Mouse (Mus musculus) skeletal muscle tissue, adult 2 months (tissue): ENCODE data around the gene Egln2.

Source experiments
- DNase-seq: peaks from one replicate; pipeline ENCODE4 v3.0.0-alpha.2; 2012; ENCODE audit warnings: low read depth, low spot score

Egln2 gene

GRCm38 (mm10) chr7:27177942-27178323 lies 11.3 kb upstream of the Egln2 start:
- DNase-seq, result no peak

GRCm38 (mm10) chr7:27174896-27175295 lies 8.3 kb upstream of the Egln2 start:
- no peak for DNase-seq

- no peak for DNase-seq
These were observed 7.9 kb upstream of the Egln2 start for GRCm38 (mm10) chr7:27174496-27174895.

GRCm38 (mm10) chr7:27170981-27171380 lies 4.4 kb upstream of the Egln2 start:
- no peak for DNase-seq

- no peak for DNase-seq
These were observed 1.8 kb upstream of the Egln2 start for GRCm38 (mm10) chr7:27168371-27168770.

GRCm38 (mm10) chr7:27167475-27168094 lies 983 bp upstream of the Egln2 start:
- DNase-seq, result no peak

GRCm38 (mm10) chr7:27166229-27166613 lies 381 bp downstream of the Egln2 start:
- peak; percentile 91 for DNase-seq

GRCm38 (mm10) chr7:27165696-27166095 lies 906 bp downstream of the Egln2 start:
- no peak for DNase-seq

- DNase-seq, result peak; percentile 70
These were observed 1.5 kb downstream of the Egln2 start for GRCm38 (mm10) chr7:27165007-27165655.

GRCm38 (mm10) chr7:27164112-27164947 lies 2.3 kb downstream of the Egln2 start:
- DNase-seq, result no peak

GRCm38 (mm10) chr7:27163450-27163805 lies 3.2 kb downstream of the Egln2 start:
- peak; percentile 71 for DNase-seq

- no peak for DNase-seq
These were observed 3.7 kb downstream of the Egln2 start for GRCm38 (mm10) chr7:27162780-27163449.

- no peak for DNase-seq
These were observed 4.9 kb downstream of the Egln2 start for GRCm38 (mm10) chr7:27161744-27162143.

GRCm38 (mm10) chr7:27160921-27161320 lies 5.7 kb downstream of the Egln2 start:
- DNase-seq, result no peak

GRCm38 (mm10) chr7:27159882-27160281 lies 6.7 kb downstream of the Egln2 start:
- peak; percentile 83 for DNase-seq

- no peak for DNase-seq
These were observed 7.3 kb downstream of the Egln2 start for GRCm38 (mm10) chr7:27159256-27159655.

- DNase-seq, result no peak
These were observed 8.4 kb downstream of the Egln2 start for GRCm38 (mm10) chr7:27158171-27158570.

GRCm38 (mm10) chr7:27156005-27156404 lies 10.6 kb downstream of the Egln2 start:
- DNase-seq, result no peak

- DNase-seq, result no peak
These were observed 13.3 kb downstream of the Egln2 start, which contains the start of gene Cyp2t4 for GRCm38 (mm10) chr7:27153205-27153764. Gene Cyp2t4 (plus strand): TSS chr7:27153714.

- no peak for DNase-seq
These were observed 30.1 kb downstream of the Egln2 start for GRCm38 (mm10) chr7:27136410-27136996.

GRCm38 (mm10) chr7:27133757-27134156 lies 32.8 kb downstream of the Egln2 start:
- DNase-seq, result no peak
